Mouse (Mus musculus) hematopoietic stem cell, adult 5-6 weeks (primary cell): ENCODE measurements around the gene Smyd2. TPM values are rescaled to one million over a fixed set of nuclear protein-coding genes. Genes with fewer than 3 reads are reported as not detected.

ENCODE experiments used
- ATAC-seq, 2 experiments: fragments of 125-278 bp in 1 of 2; replicated peaks in 1 of 2; 2 replicates each; pipeline ENCODE4 v1.8.0; 2016 to 2017; ENCODE audit warnings: inconsistent platforms in 2 of 2, mild to moderate bottlenecking in 2 of 2, moderate number of reproducible peaks in 2 of 2, low read depth in 1 of 2, moderate TSS enrichment in 1 of 2; ENCODE audit not compliant: low FRiP score in 2 of 2, poor library complexity in 2 of 2, severe bottlenecking in 2 of 2, insufficient read depth in 1 of 2, low TSS enrichment in 1 of 2
- total RNA-seq: library from RNA; stranded (forward); fragments of 172-1452, 232-1000 nt; gene quantifications from 2 replicates; pipeline ENCODE4 v1.2.3, GENCODE M21; 2017

Gene Smyd2
- total RNA-seq, 1 experiment from 2014 or later, result 156 TPM

GRCm38 (mm10) chr1:189883531-189884170 lies 38.5 kb downstream of the Smyd2 start:
- ATAC-seq, result no peak

- ATAC-seq, result no peak; a peak in 1 of 4 replicates
These were observed 39.3 kb downstream of the Smyd2 start for GRCm38 (mm10) chr1:189882886-189883285.

DNA sequence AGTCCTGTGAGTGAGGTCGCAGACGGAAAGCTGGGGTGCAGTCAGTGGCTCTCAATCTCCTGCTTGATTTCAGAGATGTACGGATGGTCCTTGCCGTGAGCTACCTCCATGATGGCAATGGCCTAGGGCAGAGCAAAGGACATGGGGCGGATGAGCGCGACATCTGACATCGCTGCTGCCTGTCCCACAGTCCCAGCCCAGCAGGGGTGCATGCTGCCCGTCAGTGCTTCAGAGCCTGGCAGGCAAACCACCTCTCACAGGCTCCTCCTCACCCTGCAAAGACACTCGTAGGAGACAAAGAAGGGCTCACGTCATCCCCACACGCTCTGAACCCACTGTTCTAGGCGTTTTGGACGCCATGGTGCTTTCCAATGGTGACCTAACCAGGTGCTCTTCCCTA lies 41.4 kb downstream of the Smyd2 start:
- no peak for ATAC-seq

DNA sequence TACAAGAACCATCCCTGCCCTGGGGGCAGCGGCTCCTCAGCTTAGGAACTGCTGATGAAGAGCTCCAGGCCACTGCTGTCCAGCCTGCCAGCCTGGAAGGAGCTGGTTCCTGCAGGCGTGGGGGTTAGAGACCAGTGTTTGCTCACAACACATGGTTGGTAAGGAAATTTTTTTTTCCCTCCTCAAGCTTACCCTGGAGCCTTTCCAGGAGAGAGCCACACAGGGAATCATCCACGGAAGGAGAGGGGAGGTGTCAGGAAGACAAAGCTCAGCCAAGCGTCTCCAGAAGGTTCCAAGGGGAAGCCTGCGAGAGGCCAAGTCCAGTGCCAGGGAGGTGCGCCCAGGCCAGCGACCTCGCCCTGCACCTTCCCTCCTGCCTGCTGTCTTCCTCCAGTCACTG lies 42.2 kb downstream of the Smyd2 start:
- ATAC-seq, result no peak

- no peak for ATAC-seq
These were observed 43.0 kb downstream of the Smyd2 start for GRCm38 (mm10) chr1:189879212-189879611.

- ATAC-seq, result no peak
These were observed 46.0 kb downstream of the Smyd2 start for GRCm38 (mm10) chr1:189876162-189876561.

- ATAC-seq, result no peak
These were observed 46.7 kb downstream of the Smyd2 start for GRCm38 (mm10) chr1:189875439-189875861.

GRCm38 (mm10) chr1:189873591-189873990 lies 48.6 kb downstream of the Smyd2 start:
- no peak for ATAC-seq

- no peak for ATAC-seq
These were observed 50.1 kb downstream of the Smyd2 start for GRCm38 (mm10) chr1:189872050-189872449.

DNA sequence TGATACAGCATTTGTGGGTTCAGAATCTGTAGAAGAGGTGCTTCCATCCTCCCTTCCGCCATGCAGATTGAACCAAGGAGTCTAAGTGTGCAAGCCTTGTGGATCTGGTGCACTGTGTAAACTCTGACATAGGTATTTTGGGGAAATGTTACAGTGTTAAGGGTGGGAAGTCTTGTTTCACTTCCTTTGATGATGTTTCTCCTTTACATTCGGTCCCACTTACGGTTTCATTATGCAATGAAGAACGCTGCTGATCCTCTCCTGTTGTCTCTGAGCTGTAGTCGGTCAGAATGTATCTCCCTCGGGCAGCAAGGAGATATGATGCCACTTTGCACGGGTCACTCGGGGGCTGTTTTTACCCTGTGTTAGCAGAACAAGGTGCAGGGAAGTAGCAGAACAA lies 50.5 kb downstream of the Smyd2 start:
- no peak for ATAC-seq

- no peak for ATAC-seq
These were observed 51.6 kb downstream of the Smyd2 start for GRCm38 (mm10) chr1:189870539-189870938.

DNA sequence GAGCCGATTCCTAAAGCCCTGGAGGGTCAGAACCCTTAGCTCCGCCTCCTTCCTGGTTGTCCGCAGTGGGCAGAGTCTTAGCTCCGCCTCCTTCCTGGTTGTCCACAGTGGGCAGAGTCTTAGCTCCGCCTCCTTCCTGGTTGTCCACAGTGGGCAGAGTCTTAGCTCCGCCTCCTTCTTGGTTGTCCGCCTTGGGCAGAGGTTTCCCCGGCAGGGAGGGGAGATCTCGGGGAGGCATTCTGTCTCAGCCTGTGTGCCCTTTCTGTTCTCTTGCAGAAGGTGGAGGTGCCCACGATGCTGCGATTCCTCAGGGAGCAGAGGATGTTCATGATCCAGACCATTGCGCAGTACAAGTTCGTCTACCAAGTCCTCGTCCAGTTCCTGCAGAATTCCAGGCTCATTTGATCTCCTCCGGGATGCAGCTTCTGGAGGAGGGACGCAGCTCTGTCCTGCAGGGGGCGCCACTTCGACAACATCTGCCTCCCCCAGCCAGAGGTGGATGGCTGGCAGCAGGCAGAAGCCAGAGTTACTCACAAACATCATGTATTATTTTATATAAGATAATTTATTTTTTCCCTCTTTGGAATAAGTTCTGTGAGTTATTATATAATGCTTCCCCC lies 52.4 kb downstream of the Smyd2 start:
- ATAC-seq, result no peak

DNA sequence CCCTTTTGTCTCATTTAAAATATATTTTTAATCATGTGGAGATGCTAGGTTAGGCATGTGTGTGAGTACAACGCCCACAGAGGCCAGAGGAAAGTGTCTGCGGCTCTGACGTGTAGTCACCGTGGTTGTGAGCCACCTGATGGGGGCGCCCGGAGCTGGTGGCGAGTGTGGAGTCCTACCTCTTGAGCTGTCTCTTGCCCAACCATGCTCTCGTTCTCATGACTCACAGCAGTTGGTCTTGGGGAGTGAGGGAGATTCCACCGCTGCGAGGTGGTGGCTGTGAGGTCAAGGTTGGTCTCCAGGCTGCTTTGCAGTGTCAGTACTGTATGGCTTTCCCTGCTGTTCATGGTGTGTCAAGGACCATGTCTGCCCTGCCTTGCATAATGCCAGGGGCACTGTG lies 54.1 kb downstream of the Smyd2 start:
- no peak for ATAC-seq

DNA sequence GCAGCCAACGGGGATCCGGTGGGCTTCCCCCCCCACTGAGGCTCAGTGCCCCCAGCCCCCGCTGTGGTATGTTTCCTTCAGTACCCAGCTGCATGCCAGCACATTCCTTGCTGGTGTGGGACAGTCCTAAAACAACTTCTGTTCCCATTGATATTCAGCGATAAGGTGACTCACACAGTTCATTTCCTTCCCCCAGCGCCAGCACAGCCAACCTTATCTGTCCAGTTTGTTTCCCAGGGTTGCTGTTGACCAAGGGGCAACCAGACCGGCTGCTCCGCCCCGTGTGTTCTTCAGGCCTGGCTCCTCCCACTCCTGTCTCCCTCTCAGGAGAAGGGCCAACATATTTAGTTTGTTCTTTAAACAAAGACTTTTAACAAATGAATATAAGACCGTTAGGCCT lies 54.7 kb downstream of the Smyd2 start:
- peak; percentile 24; a peak in 3 of 4 replicates for ATAC-seq

- peak; percentile 37 for ATAC-seq
These were observed 55.1 kb downstream of the Smyd2 start for GRCm38 (mm10) chr1:189867034-189867433.

DNA sequence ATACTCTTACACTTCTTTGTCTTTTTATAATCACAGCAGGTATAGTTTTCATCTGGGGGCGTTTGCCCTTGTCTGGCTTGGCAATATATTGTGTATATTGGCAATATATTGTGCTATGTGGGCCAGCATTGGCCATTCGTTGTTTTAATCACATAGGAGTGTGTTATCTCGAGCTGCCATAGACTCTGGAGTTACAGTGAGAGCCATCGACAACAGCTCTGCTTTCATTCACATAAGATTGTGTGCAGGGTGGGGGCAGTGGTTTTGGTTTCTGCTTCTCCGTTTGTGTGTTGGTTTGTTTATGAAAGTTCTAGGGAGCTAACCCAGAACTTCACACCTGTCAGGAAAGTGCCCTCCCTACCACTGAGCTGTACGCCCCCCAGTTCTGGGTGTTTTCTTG lies 55.5 kb downstream of the Smyd2 start:
- 0 out of 4 replicates have a peak, but pooled peaks of 1 of the 2 experiments have one; percentile 2 for ATAC-seq

DNA sequence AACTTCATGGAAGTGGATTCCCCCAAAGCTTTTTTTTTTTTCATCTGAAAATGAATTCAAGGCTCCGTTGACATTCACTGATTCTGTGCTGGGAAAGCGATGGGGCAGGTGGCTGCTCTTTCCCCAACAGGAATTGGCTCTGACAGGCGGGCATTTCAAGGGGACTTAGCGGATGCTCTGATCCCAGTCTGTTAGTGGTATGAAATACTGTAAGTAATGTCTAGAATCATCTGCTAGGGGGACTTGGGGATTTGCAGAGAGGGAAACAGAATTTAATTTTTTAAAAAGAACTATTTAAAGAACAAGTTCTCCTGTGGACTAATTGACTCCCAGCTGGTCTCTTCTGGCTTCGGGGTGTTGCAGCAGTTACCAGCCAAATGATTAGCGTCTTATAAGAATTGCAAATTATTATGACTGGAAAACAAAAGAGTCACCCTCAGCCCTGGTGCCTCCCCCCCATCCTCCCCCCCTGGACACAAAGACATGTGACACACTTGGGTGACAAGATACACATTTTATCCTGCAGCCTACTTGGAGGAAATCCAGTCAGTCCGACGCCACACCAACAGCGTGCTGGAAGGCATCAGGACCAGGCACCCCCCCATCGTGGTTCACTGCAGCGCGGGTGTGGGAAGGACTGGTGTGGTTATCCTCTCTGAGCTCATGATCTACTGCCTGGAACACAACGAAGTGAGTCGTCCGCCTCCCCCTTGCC lies 57.2 kb downstream of the Smyd2 start:
- no peak for ATAC-seq

DNA sequence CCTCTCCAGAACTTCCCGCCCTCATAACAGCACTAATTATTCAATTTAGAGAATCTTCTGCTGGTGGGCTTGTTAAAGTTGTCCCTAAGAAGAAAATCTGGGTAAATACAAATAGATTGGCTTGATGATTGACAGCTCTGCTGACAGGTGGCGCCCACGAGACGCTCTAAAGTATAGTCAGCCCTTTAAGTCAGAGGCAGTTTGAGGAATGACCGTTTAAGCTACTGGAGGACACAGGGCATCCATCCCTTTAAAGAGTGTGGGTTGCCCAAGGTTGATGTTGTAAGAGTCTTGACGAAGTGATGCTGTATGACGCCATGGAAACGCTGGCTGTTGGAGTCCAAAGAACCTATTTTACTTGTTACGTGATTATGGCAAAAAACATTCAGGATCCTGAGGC lies 57.9 kb downstream of the Smyd2 start:
- ATAC-seq, result no peak
